Mouse (Mus musculus): Measurements from ENCODE around the gene C2cd4c.

- TF ChIP-seq GATA1 (IDR thresholded peaks at IDR 0.05; ENCODE audit: low read length) (no peak), TAL1 (IDR thresholded peaks at IDR 0.05; ENCODE audit: low read length) (no peak)
These were observed 4.5 kb downstream of the C2cd4c start for GRCm38 (mm10) chr10:79609276-79609675.

All from erythroblast, embryonic 14.5 days (primary cell).